Mouse (Mus musculus): ENCODE measurements around the gene Dpyd.
A peak's percentile ranks its signal among the peaks of the same experiment; 100 is the strongest.

Gene Dpyd

DNA sequence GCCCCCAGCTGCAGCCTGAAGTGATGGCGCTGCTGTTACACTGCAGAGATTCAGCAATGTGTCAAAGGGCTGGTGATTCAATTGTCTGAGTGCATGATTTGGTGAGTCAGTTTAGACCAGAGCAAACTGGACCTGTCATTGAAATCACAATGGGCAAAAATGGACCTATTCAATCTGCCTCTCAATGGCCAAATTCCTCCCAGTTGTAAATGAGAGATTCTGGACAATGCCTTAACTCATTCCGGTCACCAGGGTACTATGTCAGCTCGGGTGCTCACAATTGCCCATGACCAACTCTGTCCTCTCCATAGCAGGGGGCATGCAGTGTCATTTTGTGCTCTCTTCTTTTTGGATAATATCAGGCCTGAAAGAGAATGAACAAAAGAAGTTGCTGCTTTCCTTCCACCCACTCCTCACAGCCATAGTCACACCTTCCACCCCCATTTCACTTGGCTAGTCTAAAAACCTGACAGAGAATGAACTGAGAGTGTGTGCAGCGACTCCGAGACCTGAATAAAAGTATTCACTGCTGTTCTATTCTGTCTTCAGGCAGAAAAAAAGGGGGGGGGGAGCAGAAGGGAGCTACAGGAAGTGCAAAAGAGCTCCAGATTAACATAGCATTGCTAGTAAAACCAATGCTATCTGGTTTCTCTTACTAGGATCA lies 533.4 kb downstream of the Dpyd start:
- no peak for DNase-seq (ENCODE audit: low read depth, low spot score)

DNA sequence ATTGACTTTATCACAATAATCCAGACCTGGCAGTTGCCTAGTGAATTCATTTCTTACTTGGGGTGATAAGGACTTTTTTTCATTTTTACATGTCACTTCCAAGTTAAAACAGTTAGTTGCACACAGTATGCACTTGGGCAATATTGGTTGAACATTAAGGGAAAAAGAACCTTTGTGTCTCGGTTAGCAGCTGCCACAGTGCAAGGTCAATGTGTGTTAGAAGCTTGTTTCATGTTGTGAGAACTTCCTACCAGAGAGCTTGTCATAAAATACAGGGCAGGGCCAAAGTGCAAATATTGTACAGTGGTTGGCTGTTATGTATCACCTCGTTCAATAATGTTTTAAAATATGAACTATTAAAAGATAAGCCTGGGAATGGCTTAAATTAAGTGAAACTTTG lies 564.1 kb downstream of the Dpyd start:
- no peak for DNase-seq (ENCODE audit: low read depth, low spot score)

DNA sequence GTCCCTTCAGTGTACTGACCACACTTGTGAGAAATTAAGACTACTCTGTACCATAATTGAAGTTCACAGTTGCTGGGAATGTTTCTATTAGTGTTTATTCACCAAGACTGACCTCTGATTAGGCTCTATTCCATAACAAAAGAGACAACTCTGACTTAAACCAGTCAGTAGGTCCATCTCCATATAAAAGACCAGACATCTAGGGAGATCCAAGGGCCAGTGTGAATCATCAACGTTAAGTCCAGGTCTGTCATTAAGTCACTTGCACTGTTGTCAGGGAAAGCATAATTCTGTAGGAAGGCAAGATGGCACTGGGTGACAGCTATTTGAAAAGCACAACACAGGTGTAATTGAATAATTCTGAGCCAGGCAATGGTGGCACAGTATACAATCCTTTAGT lies 566.1 kb downstream of the Dpyd start:
- no peak for DNase-seq (ENCODE audit: low read depth, low spot score)

DNA sequence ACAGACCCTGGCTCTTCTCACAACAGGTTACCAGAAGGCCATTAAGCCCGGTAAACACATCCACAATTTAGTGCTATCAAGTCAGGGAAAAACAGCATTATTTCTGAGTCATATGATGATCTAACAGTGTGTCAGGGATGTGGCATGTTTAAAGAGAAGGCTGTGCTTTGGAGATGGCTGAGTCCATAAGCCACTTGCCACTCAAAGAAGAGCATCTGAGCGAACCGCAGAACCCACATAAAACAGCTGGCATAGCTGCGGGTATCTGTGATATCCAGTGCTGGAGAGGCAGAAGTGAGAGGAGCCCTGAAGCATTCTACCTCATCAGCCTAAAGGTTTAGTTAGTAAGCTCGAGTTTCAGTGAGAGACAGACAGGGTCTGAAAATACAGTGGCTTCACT lies 581.1 kb downstream of the Dpyd start:
- no peak for DNase-seq (ENCODE audit: low read depth, low spot score)

DNA sequence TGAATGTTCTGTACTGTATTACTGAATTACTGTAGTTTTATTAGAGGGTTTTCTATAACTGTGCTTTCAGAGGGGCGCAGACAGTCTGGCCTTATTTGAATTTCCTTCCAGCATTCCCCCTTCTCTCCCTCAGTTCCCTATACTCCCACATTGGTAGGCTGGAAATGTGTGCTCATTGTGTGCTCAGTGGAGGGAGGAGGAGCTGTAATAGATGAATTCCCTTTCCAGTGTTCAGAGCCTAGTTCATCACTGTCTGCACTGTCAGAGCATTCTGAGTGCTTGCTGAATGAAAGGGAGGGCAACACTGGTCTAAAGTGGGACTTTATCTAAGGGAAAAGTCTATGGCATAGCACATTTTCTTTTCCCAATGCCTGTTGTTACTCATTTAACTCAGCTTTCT lies 582.9 kb downstream of the Dpyd start:
- no peak for DNase-seq (ENCODE audit: low read depth, low spot score)

DNA sequence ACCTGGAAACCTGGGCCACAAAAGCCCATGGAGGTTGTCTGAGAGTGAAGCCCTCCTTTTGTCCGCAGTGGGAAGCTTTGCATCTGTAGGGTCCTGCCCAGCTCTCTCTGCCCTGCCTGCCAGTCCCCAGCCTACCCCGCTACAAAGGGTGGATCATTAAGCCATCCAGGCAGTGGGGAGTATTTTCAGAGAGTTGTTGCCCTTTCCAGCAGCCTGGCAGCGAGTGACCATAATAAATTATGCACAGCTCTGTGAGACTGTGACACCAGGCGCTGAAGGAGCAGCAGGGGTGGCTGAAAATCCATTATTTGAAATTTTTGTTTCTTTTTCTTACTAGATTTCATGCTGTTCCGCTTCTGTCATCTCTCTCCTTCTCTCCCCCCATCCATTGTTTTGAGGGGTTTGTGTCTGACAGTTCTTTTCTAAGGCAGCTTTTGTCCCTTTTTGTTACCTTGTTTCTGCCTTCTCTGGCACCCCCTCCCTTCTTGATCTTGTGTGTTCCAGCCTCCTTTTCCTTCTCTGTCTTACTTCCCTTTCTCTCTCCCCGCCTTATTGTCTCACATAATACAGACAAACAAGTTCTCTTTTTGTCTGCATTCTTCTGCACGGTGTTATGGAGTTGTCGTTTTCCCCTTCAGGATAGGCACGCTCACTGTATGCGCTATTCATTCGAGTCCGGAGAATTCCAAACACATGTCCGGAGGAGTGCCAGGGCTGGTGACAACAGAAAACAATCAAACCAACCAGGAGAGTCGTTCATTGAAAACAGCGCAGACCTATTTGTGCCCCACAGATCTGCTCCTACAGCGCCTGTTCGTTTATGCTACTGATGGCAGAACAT lies 592.9 kb downstream of the Dpyd start:
- no peak for DNase-seq (ENCODE audit: low read depth, low spot score)

DNA sequence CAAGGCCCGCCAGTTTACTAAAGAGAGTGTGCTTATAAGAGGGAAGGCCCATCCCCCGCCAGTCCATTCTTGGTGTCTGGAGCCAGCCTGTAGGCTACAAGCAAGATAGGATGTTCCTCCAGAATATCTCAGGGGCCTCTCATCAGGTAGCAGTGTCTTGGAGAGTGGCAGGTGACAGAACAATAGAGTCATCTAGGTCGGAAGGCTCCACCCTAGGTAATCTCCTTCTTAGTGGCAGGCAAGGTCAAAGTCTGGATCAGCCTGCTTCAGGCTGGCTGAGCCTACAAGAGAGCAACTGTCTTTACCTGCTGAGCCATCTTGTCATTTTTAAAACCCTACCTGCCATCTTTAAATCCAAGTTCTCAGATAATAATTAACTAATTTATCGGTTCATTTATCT lies 596.7 kb downstream of the Dpyd start:
- DNase-seq (ENCODE audit: low read depth, low spot score), result no peak

DNA sequence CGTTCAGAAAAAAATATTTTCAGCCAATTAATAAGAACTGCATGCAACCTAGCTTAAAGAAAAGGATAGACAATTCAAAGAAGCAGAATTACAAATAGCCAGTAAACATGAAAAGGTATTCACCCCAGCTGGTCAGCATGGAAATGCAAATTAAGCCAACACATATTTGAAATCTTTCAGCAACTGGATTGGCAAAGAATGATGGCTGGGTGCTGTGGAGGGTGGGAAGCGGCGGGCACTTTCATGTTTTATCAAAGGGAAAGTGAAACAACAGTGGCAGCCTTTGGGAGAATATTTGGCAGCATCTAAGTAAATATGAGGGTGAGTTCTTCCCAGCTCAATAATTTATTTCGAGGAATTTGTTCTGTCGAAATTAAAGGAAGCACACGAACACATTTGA lies 603.8 kb downstream of the Dpyd start:
- no peak for DNase-seq (ENCODE audit: low read depth, low spot score)

DNA sequence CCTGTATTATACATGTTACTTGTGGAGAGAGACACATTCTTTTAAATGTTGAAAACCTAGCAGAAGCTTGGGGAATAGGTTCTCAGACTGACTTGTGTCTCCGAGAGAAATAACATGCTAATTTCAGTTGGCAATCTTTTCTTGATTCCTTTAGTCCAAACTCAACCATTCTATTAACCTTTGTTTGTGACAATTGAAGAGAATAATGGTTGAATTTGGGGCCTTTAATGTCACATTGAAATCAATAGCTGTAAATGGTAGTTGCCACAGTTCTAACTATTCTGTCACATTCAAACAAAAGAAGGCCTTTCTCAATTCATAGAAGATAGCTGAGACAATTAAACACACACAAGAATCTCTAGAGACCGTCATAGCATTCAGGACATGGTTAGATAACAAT lies 606.2 kb downstream of the Dpyd start:
- no peak for DNase-seq (ENCODE audit: low read depth, low spot score)

DNA sequence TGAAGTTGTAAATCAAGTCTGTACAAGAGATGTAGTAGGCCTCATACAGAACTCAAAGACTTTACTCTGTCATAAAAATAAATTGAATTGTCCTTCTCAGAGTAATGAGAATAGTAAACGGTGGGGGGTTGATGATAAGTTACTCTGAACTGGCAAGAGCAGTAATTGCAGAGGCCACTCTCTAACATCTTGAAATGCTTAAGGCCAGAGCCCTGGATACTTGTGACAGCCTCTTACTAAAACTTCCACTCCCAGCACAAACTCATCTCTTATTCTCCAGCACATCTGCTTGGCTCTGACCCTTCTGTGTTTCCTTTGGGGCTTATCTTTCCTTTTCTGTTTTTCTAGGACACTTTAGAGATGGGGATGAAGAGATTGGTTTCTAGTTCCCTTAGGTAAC lies 606.7 kb downstream of the Dpyd start:
- no peak for DNase-seq (ENCODE audit: low read depth, low spot score)

DNA sequence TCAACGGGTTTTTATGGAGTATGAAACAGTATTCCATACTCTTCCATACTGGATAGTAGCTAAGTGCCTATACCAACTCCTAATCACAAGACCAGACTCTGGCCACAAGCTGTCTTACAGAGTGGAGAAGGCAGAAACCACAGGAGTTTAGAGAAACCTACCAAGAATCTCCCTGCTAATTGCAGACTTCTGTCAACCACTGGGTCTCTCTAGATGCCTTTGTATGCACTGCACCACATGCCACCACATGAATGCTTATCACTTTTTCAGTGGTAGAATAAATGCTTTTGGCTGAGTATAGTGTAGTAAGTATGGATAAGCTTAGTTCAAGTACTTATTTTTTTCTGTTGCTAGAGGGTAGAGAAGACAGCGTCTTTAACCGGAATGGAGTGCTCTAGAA lies 621.3 kb downstream of the Dpyd start:
- DNase-seq (ENCODE audit: low read depth, low spot score), result no peak

DNA sequence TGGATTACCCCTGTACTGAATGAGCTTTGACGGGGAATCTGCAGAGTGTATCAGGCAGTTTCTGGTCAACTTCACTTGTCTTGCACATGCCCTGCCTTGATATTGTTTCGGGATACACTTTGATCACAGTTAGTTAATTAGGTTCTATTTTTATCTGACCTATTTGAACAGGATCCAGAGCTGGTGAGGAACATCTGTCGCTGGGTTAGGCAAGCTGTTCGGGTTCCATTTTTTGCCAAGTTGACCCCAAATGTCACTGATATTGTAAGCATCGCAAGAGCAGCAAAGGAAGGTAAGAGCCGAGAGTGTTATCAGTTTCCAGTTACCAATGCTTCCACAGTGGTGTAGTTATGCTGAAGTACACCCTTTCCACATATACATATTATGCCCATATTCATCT lies 632.1 kb downstream of the Dpyd start:
- no peak for DNase-seq (ENCODE audit: low read depth, low spot score)

DNA sequence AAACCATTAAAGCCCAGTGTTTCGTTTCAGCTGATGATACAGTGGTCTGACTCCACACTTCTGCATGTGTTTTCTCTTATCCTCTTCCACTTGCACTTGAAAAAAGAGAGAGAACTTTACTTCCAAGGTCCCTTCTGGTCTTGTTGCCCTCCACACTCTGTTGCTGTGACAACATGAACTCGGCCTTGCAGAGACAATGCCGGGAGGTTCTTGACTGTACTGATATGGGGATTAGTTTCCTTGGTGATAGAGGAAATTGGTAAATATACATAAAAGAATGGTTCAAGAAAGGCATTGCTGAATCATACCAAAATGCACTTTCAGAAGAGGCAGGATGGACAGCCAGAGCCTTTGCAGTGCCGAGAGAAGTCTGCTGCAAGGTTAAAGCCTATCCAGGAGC lies 633.7 kb downstream of the Dpyd start:
- DNase-seq (ENCODE audit: low read depth, low spot score), result no peak

DNA sequence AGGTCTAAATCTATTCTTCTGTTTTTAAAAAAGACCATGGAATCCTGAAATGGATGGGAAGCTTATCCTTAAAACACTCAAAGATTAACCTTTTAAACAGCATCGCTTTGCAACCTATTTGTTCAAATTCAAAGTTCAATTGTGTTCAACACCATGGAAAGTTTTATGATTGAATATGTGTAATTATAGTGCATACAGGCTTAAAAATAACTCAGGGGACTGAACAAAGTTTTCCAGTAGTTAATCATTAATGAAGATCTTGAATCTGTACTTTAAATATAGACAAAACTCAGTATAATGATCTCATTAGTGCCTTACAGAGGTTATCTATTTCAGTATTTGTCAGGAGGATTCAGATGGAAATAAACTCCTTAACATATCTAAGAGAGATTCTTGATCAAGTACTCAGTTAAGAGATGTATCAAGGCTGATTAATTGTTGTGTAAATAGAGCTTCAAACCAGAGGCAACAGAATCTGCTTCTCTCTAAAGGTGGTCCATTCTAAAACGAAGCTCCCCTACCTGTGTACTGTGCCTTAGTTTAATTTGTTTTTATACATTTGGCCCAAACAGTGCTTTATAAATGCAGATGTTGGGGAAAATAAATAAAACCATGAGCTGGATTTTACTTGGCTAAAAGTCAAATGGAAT lies 659.0 kb downstream of the Dpyd start:
- no peak for DNase-seq (ENCODE audit: low read depth, low spot score)

DNA sequence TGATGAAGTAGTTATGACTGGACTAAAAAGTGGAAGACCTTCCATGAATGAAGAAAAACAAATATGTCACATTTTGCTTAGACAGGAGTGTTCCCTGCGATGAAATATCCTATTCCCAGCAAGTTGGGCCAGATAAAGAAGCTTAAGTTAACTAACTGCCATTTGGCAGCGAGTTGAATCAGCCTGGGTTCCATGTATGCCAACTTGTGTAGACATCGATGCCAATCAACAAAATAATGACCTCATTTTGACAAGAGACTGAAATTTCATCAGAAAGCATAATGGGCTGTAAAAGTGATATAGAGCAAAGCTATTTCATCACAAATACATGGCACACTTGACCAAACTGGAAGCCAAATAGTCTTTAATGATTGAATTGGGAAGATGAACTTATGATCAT lies 681.3 kb downstream of the Dpyd start:
- no peak for DNase-seq (ENCODE audit: low read depth, low spot score)

DNA sequence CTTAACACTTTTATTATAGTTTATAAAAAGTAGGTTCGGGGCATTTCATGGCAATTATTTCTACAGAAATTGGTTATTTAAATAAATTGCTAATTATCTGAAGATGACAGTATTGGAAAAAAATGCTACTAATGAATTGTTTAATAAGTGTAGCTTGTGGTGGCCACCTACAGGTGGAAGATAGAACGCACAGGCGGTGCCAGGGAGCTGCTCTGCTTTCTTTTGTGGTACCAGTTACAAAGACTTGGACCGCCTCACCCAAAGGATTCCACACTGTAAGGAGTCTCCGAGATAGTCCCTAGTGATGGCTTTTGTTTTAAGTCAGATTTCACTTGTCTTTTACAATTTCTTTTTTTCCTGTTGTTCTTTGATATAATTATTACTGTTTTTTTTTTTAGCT lies 694.6 kb downstream of the Dpyd start:
- DNase-seq (ENCODE audit: low read depth, low spot score), result no peak

DNA sequence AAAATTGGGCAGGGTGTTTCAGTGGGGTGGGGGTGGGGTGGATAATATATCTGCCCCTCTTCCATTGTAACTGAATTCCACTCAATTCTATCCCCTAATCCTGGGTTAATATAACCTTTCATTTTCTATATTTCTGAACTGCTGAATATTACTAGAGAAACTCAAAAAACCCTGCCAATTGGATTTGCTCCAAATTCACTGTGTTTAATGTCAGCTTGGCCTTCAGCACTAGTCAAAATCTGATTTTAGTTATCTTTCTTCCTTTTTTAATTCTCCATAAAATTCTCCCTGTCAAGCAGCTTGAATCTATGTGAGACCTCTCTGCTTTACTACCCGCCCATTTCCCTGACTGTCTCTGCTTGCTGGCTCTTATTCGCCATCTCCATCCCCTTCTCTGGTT lies 713.3 kb downstream of the Dpyd start:
- DNase-seq (ENCODE audit: low read depth, low spot score), result no peak

DNA sequence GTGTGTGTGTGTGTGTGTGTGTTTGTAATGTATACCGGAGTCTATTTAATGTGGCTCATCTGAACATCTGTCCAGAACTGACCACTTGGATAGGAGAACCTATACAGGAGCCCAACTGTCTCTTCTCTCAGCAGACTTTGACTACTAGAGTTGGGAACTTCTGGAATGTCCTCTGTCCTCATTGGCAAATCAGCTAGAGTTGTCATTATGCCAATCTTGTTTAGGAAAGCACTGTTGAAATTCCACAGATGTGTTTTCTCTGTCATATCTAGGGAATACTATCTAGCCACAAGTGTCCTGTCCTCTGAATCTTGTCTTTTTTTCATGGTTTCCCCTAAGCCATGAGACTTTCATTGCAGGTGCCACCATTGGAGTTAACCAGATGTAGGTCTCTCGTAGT lies 718.7 kb downstream of the Dpyd start:
- no peak for DNase-seq (ENCODE audit: low read depth, low spot score)

DNA sequence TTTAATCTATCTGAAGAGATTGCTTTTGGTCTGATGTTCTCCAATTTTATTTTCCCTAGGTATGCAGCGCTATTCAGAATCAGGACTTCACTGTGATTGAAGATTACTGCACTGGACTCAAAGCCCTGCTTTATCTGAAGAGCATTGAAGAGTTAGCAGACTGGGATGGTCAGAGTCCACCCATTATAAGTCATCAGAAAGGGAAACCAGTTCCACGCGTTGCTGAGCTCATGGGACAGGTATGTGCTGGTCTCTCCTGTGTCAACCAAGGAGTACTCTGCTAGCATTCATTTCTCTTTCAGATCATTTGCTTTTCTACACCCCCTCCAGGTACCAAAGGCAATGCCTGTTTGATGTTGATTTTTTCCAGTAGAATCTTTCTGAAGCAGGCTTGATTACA lies 752.8 kb downstream of the Dpyd start:
- DNase-seq (ENCODE audit: low read depth, low spot score), result no peak

DNA sequence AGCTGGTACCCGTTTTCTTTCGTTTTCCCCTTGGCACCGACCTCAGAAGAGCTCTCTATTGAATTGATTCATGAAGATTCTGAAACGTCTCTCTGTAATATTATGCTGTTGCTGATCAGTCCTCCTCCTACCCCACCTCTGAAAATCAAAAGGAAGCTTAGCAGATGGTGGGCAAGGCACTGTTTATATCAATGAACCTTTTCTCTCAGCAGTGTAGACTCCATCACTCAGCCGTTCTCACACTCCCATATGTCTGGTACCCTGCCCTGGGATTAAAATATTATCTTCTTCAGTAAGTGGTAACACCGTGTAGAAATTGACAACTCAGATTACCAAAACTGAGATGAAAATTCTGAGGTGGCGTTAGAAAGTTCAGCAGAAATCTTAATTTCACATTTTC lies 767.1 kb downstream of the Dpyd start:
- DNase-seq (ENCODE audit: low read depth, low spot score), result no peak

DNA sequence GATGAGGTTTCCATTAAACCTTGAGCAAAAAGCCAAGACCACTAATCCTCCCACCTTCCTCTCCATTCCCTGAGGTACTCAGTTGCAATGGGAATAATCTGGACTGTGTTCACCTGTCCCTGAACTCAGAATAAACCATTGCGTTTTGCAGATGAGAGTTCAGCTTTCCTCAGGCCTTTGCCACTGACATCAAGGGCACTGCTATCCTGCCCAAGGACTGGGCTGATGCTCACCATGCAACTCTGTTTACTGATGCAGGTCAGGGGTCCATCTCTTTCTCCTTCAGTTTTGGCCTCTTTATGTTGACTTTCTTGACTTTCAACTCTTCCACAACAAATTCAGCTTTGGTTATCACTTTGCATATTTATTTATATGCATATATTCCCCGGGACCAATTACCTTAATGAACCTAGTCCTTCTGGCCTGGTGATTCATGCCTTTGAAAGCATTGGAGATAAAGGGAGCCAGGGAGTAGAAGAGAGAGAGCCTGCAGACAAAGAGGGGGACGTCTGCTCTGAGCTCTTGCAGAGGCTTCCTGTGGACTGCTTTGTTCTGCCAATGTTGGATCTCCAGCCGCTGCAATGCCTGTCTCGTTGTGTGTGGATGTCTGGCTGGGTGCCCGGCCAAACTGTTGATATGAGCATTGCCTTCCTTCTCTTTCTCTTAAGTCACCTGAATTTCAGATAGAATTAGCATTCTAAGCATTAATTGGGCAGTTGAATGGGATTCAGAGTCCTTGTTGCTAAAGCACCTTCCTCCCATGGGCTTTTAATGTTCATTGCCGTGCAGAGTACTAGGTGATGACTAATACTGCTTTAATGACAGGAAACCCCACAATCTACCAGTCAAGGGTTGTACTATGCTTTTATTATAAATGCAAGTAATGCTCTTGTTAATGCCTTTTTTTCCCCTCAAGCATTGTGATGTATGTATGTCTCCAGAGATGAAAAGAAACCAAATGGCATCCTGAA lies 771.7 kb downstream of the Dpyd start:
- DNase-seq (ENCODE audit: low read depth, low spot score), result peak; percentile 4

All from brain, embryonic 18.5 days (tissue).